Mouse (Mus musculus) spleen, adult 2 months (tissue): ENCODE data around the gene Slc38a6.

Source experiments
- CTCF ChIP-seq: fragments of 200-500 bp; IDR thresholded peaks from 2 replicates; pipeline ENCODE4 v1.5.1; 2011; ENCODE audit warnings: mild to moderate bottlenecking, inconsistent platforms; ENCODE audit not compliant: insufficient read depth, insufficient read length, insufficient replicate concordance; ENCODE audit errors: extremely low read depth
- POLR2A ChIP-seq: fragments of 200-500 bp; IDR thresholded peaks from 2 replicates; pipeline ENCODE4 v1.6.1; 2011; ENCODE audit warnings: low read depth, low read length, inconsistent platforms

DNA sequence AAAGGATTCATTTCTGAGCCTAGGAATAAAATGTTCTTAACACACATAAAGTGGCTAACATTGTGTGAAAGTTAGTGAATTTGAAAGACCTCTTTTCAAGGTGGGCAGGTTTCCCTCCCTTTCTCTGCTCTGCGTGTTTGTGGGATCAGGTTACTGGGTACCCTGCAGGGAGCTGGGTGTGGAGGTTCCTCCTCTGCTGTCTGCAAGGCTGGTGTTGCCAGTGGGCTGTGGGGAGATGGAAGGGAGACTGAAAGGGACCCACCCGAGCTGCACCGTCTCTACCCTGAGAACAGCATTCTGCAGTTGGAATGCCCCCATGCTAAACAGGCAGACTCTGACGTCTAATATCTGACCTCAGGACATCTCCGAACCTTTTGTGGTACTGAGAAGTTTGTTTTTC, 70.7 kb downstream of the Slc38a6 start:
- TF ChIP-seq CTCF (no peak), POLR2A (no peak)
